Mouse (Mus musculus) ovary, adult 18-20 months (tissue): Measurements from ENCODE around the gene Farp1.
"Not testable (repeated sequence)": the region's sequence is repeated elsewhere in the genome, so short reads cannot be mapped to it uniquely, and the experiment has no call there.

ENCODE experiments used
- DNase-seq: peaks from one replicate; pipeline ENCODE4 v3.0.0; 2022; ENCODE audit warnings: low spot score, mixed read lengths

Gene Farp1

GRCm38 (mm10) chr14:121104760-121105329 lies 69.8 kb downstream of the Farp1 start:
- DNase-seq: no peak

GRCm38 (mm10) chr14:121106906-121107305 lies 71.9 kb downstream of the Farp1 start:
- DNase-seq: no peak

GRCm38 (mm10) chr14:121107707-121108285 lies 72.8 kb downstream of the Farp1 start:
- DNase-seq: no peak

- DNase-seq: peak; percentile 6
Observed at GRCm38 (mm10) chr14:121108439-121109115, 73.6 kb downstream of the Farp1 start.

GRCm38 (mm10) chr14:121109116-121109504 lies 74.1 kb downstream of the Farp1 start:
- no peak for DNase-seq

- no peak for DNase-seq
Observed at GRCm38 (mm10) chr14:121110492-121111267, 75.7 kb downstream of the Farp1 start.

GRCm38 (mm10) chr14:121112061-121112460 lies 77.1 kb downstream of the Farp1 start:
- DNase-seq: no peak

GRCm38 (mm10) chr14:121113785-121114184 lies 78.8 kb downstream of the Farp1 start:
- no peak for DNase-seq

GRCm38 (mm10) chr14:121116696-121117095 lies 81.7 kb downstream of the Farp1 start:
- no peak for DNase-seq

GRCm38 (mm10) chr14:121118860-121119259 lies 83.9 kb downstream of the Farp1 start:
- no peak for DNase-seq

- no peak for DNase-seq
Observed at GRCm38 (mm10) chr14:121121664-121122063, 86.7 kb downstream of the Farp1 start.

- DNase-seq: no peak
Observed at GRCm38 (mm10) chr14:121122852-121123251, 87.9 kb downstream of the Farp1 start.

GRCm38 (mm10) chr14:121124409-121125010 lies 89.5 kb downstream of the Farp1 start:
- DNase-seq: no peak

- DNase-seq: no peak
Observed at GRCm38 (mm10) chr14:121125651-121126050, 90.7 kb downstream of the Farp1 start.

- no peak for DNase-seq
Observed at GRCm38 (mm10) chr14:121126291-121126690, 91.3 kb downstream of the Farp1 start.

- DNase-seq: no peak
Observed at GRCm38 (mm10) chr14:121128858-121129800, 94.1 kb downstream of the Farp1 start.

GRCm38 (mm10) chr14:121130351-121130750 lies 95.4 kb downstream of the Farp1 start:
- not testable (repeated sequence) for DNase-seq

GRCm38 (mm10) chr14:121134414-121134813 lies 99.4 kb downstream of the Farp1 start:
- DNase-seq: no peak

GRCm38 (mm10) chr14:121143831-121144455 lies 108.9 kb downstream of the Farp1 start:
- no peak for DNase-seq

GRCm38 (mm10) chr14:121144496-121144895 lies 109.5 kb downstream of the Farp1 start:
- DNase-seq: no peak

GRCm38 (mm10) chr14:121145291-121145690 lies 110.3 kb downstream of the Farp1 start:
- DNase-seq: no peak
